Comparison of ENCODE assay signal across 12 mouse cellular contexts in genomic region chr9:56265460-56266199, GRCm38 (mm10).
DNase-seq lines count a peak whose midpoint lies in the region; ATAC-seq and TF ChIP-seq lines count a peak whose summit lies in the region.
"Had no signal": no experiment of that assay in that cellular context is flagged by ENCODE, and none has a peak within 500 bp of the region (broad histone marks: within the 10 kb centered on the region; RNA-seq: fewer than 3 reads in every experiment).

No protein-coding gene starts in this region.

- no peaks in the 10 kb centered on the region for H3K27me3 ChIP-seq in heart, embryonic 11.5 days (ENCODE audit: control insufficient read depth, insufficient read depth, low read length)
- H3K27me3 ChIP-seq in megakaryocyte, embryonic 14.5 days (replicated peaks) = no peaks in the 10 kb centered on the region
- H3K27me3 ChIP-seq in midbrain, postnatal 0 days (ENCODE audit: insufficient read depth, low read length) = no peaks in the 10 kb centered on the region
- H3K27me3 ChIP-seq: lung, embryonic 15.5 days; Patski had no signal

- TF ChIP-seq CTCF in midbrain, postnatal 0 days (IDR thresholded peaks at IDR 0.05) = no peak

- no peak overlapping the region for H3K4me3 ChIP-seq in heart, embryonic 11.5 days (ENCODE audit: low read depth, low read length)
- H3K4me3 ChIP-seq in megakaryocyte, embryonic 14.5 days (replicated peaks) = peak overlapping the region; percentile 44
- no peak overlapping the region for H3K4me3 ChIP-seq in midbrain, postnatal 0 days (ENCODE audit: low read depth, low read length)
- H3K4me3 ChIP-seq: left cerebral cortex, adult 2 months; lung, embryonic 15.5 days had no signal

- peak overlapping the region; percentile 50 for H3K27ac ChIP-seq in heart, embryonic 11.5 days (ENCODE audit: low read depth, low read length)
- no peak overlapping the region for H3K27ac ChIP-seq in midbrain, postnatal 0 days (ENCODE audit: low read depth, low read length)
- H3K27ac ChIP-seq: left cerebral cortex, adult 2 months; lung, embryonic 15.5 days had no signal

- H3K4me1 ChIP-seq in heart, embryonic 11.5 days (ENCODE audit: control insufficient read depth, insufficient read depth, low read length) = peaks cover 23% of the 10 kb centered on the region
- H3K4me1 ChIP-seq in megakaryocyte, embryonic 14.5 days = peaks cover 45% of the 10 kb centered on the region
- no peaks in the 10 kb centered on the region for H3K4me1 ChIP-seq in midbrain, postnatal 0 days (ENCODE audit: insufficient read depth, low read length)

- H3K36me3 ChIP-seq in heart, embryonic 11.5 days (ENCODE audit: control insufficient read depth, insufficient read depth, low read length) = no peaks in the 10 kb centered on the region
- H3K36me3 ChIP-seq in megakaryocyte, embryonic 14.5 days (replicated peaks; ENCODE audit: low read length) = no peaks in the 10 kb centered on the region
- H3K36me3 ChIP-seq in midbrain, postnatal 0 days (ENCODE audit: insufficient read depth, low read length) = no peaks in the 10 kb centered on the region
- H3K36me3 ChIP-seq: lung, embryonic 15.5 days had no signal

- WGBS in heart, embryonic 11.5 days (ENCODE audit: insufficient replicate concordance) = 45% methylated on average over 5 of the region's 5 CpGs
- 87% methylated on average over 5 of the region's 5 CpGs for WGBS in midbrain, postnatal 0 days

- DNase-seq in kidney, adult 9 months = peak; percentile 48
- DNase-seq in kidney, postnatal 4 days = no peak
- DNase-seq in MN1 (ENCODE audit: low spot score) = peak; percentile 39
- DNase-seq in midbrain, postnatal 0 days (ENCODE audit: low spot score) = no peak
- no peak for DNase-seq in gastrocnemius, postnatal 4 days (ENCODE audit: low spot score in 2 of 2)
- DNase-seq: gastrocnemius, postnatal 14 days; right cerebral cortex, adult 18-20 months had no signal

- peaks cover under 1% of the 10 kb centered on the region for H3K9me3 ChIP-seq in heart, embryonic 11.5 days (replicated peaks; ENCODE audit: control insufficient read depth, low read length)
- no peaks in the 10 kb centered on the region for H3K9me3 ChIP-seq in megakaryocyte, embryonic 14.5 days
- H3K9me3 ChIP-seq in midbrain, postnatal 0 days (ENCODE audit: low read length) = peaks cover under 1% of the 10 kb centered on the region
- H3K9me3 ChIP-seq: lung, embryonic 15.5 days had no signal

- no peak overlapping the region for H3K4me2 ChIP-seq in heart, embryonic 11.5 days
- no peak overlapping the region for H3K4me2 ChIP-seq in midbrain, postnatal 0 days (ENCODE audit: low read depth, low read length, poor library complexity, severe bottlenecking)
- H3K4me2 ChIP-seq: lung, embryonic 15.5 days had no signal

- ATAC-seq in heart, embryonic 11.5 days (replicated peaks; ENCODE audit: insufficient number of reproducible peaks, low FRiP score, low TSS enrichment) = no peak
- ATAC-seq in midbrain, postnatal 0 days (ENCODE audit: low FRiP score) = no peak
- ATAC-seq: Patski had no signal

- no peak overlapping the region for H3K9ac ChIP-seq in heart, embryonic 11.5 days (ENCODE audit: low read depth, low read length)
- no peak overlapping the region for H3K9ac ChIP-seq in midbrain, postnatal 0 days (replicated peaks; ENCODE audit: low read length, poor library complexity, severe bottlenecking)
- H3K9ac ChIP-seq: lung, embryonic 15.5 days had no signal

Comparison
In these comparisons a context has a peak if more than half of its experiments do, and no peak if none do; other contexts are left out.
1. DNase-seq: peak in kidney, adult 9 months (single experiment) and MN1 (single experiment); none in kidney, postnatal 4 days (0 of 2), midbrain, postnatal 0 days (single experiment) and gastrocnemius, postnatal 4 days (0 of 2).